Mouse (Mus musculus) midbrain, embryonic 16.5 days (tissue): Measurements from ENCODE around the gene Arid1b. TPM values are rescaled to one million over a fixed set of nuclear protein-coding genes. Genes with fewer than 3 reads are reported as not detected.

Source experiments
- ATAC-seq: fragments of 200-750 bp; cut with Nextera tagmentation; 2 replicates; pipeline ENCODE4 v1.8.0; 2017; ENCODE audit warnings: moderate TSS enrichment
- H3K27ac ChIP-seq: fragments of 300-500 bp; sonication (generic); 2 replicates; pipeline ENCODE4 v1.5.1; 2014; ENCODE audit warnings: mild to moderate bottlenecking, low read length, mixed read lengths
- H3K27me3 ChIP-seq: fragments of 300-500 bp; sonication (generic); 2 replicates; pipeline ENCODE4 v1.6.1; 2014; ENCODE audit warnings: low read depth, low read length, mixed read lengths; ENCODE audit not compliant: control insufficient read depth, insufficient read depth
- H3K36me3 ChIP-seq: fragments of 300-500 bp; sonication (generic); 2 replicates; pipeline ENCODE4 v1.6.1; 2014; ENCODE audit warnings: mild to moderate bottlenecking, low read length, moderate library complexity, mixed read lengths; ENCODE audit not compliant: control insufficient read depth, insufficient read depth
- H3K4me1 ChIP-seq: fragments of 300-500 bp; sonication (generic); 2 replicates; pipeline ENCODE4 v1.6.1; 2014; ENCODE audit warnings: mild to moderate bottlenecking, low read length, mixed read lengths; ENCODE audit not compliant: control insufficient read depth, insufficient read depth
- H3K4me2 ChIP-seq: fragments of 300-500 bp; sonication (generic); 2 replicates; pipeline ENCODE4 v1.6.1; 2014; ENCODE audit warnings: mild to moderate bottlenecking, low read length, mixed read lengths
- H3K4me3 ChIP-seq: fragments of 300-500 bp; sonication (generic); 2 replicates; pipeline ENCODE4 v1.5.1; 2014; ENCODE audit warnings: low read depth, mild to moderate bottlenecking, low read length, moderate library complexity, mixed read lengths
- H3K9ac ChIP-seq: fragments of 300-500 bp; sonication (generic); 2 replicates; pipeline ENCODE4 v1.6.1; 2014; ENCODE audit warnings: low read depth, low read length, mixed read lengths
- H3K9me3 ChIP-seq: fragments of 300-500 bp; sonication (generic); replicated peaks from 2 replicates; pipeline ENCODE4 v1.6.1; 2014; ENCODE audit warnings: mild to moderate bottlenecking, low read length, mixed read lengths; ENCODE audit not compliant: control insufficient read depth, poor library complexity, severe bottlenecking
- WGBS: fragments of 180-500 bp; shearing (Covaris S2); extraction: QIAGEN DNeasy Blood & Tissue Kit; methylation state at CpG from one replicate; pipeline ENCODE4 v1.1.7; 2014; 5-methylcytosine and 5-hydroxymethylcytosine counted together
- polyA plus RNA-seq: library from polyadenylated mRNA; unstranded; fragments of >200 nt; fragmentation: Nextera tagmentation; extraction: Ambion mirVana; gene quantifications from 2 replicates; pipeline ENCODE4 v1.2.1, GENCODE M21; 2015

The Arid1b gene
- polyA plus RNA-seq, 1 experiment from 2014 or later, result 13.1 TPM

DNA sequence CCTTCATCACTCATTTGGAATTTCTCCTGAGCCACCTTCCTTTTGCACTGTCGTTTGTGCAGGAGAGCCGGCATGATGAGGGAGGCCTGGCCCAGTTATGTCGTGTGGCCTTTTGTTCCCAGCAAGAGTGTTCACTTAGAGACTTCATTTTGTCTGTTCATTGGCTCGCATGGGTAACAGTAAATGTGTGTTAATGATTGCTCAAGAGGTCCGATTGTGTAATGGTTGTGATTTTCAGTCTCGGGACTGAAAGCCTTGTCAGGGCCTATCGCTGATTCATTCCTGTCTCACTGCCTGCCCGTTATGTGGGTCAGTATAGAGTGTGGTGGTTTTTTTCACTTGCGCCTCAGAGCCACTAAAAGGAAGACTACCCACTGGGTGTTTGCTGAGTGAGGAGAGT lies 212.6 kb downstream of the Arid1b start:
- H3K4me1 ChIP-seq, result peaks cover 29% of the 10 kb centered on the region
- ATAC-seq, result no peak
- H3K27me3 ChIP-seq, result no peaks in the 10 kb centered on the region
- H3K27ac ChIP-seq, result no peak overlapping the region
- WGBS, result 63% methylated on average over 9 of the region's 9 CpGs
- no peaks in the 10 kb centered on the region for H3K36me3 ChIP-seq
- no peak overlapping the region for H3K9ac ChIP-seq
- H3K4me2 ChIP-seq, result no peak overlapping the region
- no peak overlapping the region for H3K4me3 ChIP-seq
- no peaks in the 10 kb centered on the region for H3K9me3 ChIP-seq

DNA sequence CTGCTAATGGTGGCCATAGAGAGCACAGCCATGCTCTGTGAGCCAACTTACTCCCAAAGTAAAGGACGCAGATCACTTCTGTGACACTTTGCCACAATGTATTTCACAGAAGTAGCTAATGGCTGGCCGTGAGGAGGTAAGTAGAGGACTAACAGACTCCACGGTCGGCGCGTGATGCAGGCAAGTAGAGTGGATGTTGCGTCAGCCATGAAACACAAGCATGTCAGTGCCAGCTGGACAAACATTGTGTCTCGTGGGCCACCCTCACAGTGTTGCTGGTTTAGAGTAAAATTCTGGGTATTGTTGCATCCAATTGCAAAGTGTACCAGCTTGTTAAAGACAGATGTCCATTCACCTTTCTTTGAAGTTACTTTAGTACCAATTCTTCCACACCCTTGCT lies 213.7 kb downstream of the Arid1b start:
- H3K4me2 ChIP-seq, result no peak overlapping the region
- H3K36me3 ChIP-seq, result no peaks in the 10 kb centered on the region
- ATAC-seq, result no peak
- WGBS, result 95% methylated on average over 8 of the region's 8 CpGs
- H3K9me3 ChIP-seq, result no peaks in the 10 kb centered on the region
- peaks cover 33% of the 10 kb centered on the region for H3K4me1 ChIP-seq
- no peak overlapping the region for H3K27ac ChIP-seq
- no peak overlapping the region for H3K9ac ChIP-seq
- no peaks in the 10 kb centered on the region for H3K27me3 ChIP-seq
- H3K4me3 ChIP-seq, result no peak overlapping the region

DNA sequence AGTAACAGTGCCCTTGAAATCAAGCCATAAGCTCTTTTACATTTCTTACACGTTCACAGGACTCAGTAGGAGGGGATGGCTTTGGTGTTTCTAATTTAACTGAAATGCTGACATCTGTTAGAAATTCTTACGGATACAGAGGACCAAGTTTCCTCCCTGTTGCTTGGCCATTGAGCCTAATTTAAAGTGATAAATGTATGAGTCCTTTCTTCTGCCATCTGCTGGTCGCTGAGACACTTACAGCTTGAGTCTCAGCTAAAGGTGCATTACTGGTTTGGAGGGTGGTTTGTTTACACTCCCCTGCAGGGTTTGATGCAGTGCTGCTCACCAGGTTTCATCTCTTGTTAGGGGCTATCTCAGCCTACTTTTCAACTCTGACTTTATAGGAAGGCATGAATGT lies 214.2 kb downstream of the Arid1b start:
- Histone ChIP-seq H3K27me3 (no peaks in the 10 kb centered on the region), H3K4me3 (no peak overlapping the region), H3K4me1 (peaks cover 38% of the 10 kb centered on the region), H3K4me2 (no peak overlapping the region), H3K9me3 (no peaks in the 10 kb centered on the region), H3K27ac (no peak overlapping the region), H3K9ac (no peak overlapping the region), H3K36me3 (no peaks in the 10 kb centered on the region)
- WGBS, result 30% methylated on average over 3 of the region's 3 CpGs
- ATAC-seq, result no peak

DNA sequence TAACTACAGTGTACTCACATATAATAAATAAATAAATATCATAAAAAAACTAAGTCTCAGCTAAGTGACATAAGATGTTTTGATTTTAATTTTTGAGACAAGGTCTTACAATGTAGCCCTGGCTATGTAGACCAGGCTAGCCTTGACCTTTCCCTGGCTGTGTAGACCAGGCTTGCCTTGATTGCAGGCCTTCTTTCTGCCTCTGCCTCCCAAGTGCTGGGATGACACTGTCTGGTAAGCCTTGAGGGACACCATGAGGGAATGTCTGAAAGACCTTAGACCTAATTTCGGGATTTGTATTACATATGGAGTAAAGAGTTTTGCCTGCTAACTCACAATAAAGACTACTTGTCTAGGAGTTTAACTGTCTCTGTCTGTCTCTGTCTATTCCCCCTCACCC lies 214.9 kb downstream of the Arid1b start:
- Histone ChIP-seq H3K4me1 (peaks cover 44% of the 10 kb centered on the region), H3K9me3 (no peaks in the 10 kb centered on the region), H3K36me3 (no peaks in the 10 kb centered on the region), H3K27me3 (no peaks in the 10 kb centered on the region), H3K27ac (no peak overlapping the region), H3K4me2 (no peak overlapping the region), H3K9ac (no peak overlapping the region), H3K4me3 (no peak overlapping the region)
- no peak for ATAC-seq
- 91% methylated on average over 1 of the region's 1 CpGs for WGBS

DNA sequence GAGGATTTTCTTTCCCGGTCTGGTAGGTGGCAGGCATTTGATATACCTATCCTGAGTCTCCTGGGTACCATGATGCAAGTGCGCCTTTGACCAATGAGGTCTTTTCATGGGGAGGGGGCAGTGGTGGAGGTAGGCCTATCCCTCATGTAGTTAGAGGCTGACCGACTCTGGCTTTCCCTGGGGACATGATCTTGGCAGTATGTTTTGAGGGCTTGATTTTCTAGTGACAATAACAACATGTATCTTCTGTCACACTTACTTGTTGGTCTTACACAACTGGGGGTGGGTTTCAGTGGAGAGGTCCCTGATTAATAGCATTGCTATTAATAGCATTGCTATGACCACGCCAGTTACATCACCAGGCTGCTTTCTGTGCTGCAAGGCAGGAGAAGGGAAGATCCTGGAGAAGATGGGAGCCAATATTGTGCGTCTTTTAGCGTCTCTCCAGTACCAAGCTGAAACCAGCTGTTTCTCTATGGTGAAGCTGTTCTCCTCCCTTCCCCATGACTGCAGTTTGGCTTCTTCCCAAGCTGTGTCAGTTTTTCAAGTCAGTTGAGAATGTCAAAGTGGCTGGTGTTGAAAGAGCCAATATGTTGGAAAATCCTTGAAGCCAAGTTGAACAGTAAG lies 216.1 kb downstream of the Arid1b start:
- no peak overlapping the region for H3K4me3 ChIP-seq
- 0 out of 2 replicates have a peak overlapping the region, but pooled peaks have one; percentile 2 for H3K27ac ChIP-seq
- WGBS, result 84% methylated on average over 6 of the region's 6 CpGs
- H3K4me2 ChIP-seq, result no peak overlapping the region
- H3K4me1 ChIP-seq, result peaks cover 44% of the 10 kb centered on the region
- H3K9ac ChIP-seq, result no peak overlapping the region
- no peaks in the 10 kb centered on the region for H3K36me3 ChIP-seq
- no peaks in the 10 kb centered on the region for H3K9me3 ChIP-seq
- no peaks in the 10 kb centered on the region for H3K27me3 ChIP-seq
- no peak for ATAC-seq

DNA sequence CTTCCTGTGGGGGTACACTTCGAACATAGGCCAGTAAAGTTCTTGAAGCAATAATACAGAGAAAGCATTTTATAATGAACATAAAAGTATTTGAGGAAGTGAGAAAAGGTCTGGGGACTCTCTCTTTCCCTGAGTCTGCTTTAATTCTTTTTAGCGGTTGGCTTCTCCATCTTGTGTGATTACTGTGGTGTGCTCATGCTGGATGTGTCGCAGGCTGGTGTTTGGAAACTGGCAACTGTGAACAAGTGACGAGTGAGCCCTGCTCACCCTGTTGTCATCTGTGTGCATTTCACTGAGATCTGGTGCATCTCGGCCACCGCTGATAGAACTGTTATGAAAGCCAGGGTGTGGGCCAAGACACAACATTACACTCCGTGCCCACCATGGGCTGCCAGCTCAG lies 216.8 kb downstream of the Arid1b start:
- no peak for ATAC-seq
- no peak overlapping the region; the same call in 1 of the 2 replicates for H3K27ac ChIP-seq
- no peak overlapping the region for H3K4me2 ChIP-seq
- H3K36me3 ChIP-seq, result no peaks in the 10 kb centered on the region
- H3K27me3 ChIP-seq, result no peaks in the 10 kb centered on the region
- 92% methylated on average over 7 of the region's 7 CpGs for WGBS
- no peaks in the 10 kb centered on the region for H3K9me3 ChIP-seq
- no peak overlapping the region for H3K9ac ChIP-seq
- H3K4me3 ChIP-seq, result no peak overlapping the region
- peaks cover 41% of the 10 kb centered on the region for H3K4me1 ChIP-seq

DNA sequence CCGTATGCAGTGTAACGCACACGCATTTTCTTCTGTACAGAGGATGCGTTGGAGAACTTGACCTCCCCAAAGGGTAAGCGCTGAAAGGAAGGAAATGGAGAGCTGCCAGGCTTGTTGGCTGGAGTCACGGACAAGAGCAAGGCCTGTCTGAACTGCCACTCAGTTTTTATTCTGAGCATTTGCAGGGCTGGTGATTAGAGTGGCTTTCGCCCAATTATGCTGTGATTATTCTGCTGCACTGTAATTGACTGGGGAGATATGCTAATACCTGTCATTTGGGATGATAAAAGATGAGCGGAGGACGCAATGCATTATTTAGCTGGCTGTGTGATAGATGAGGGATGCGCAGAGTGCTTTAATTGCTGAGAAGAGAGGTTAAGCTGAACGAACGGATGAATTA lies 218.0 kb downstream of the Arid1b start:
- WGBS, result 15% methylated on average over 12 of the region's 12 CpGs
- ATAC-seq, result peak; percentile 79
- no peak overlapping the region for H3K9ac ChIP-seq
- H3K27me3 ChIP-seq, result no peaks in the 10 kb centered on the region
- H3K9me3 ChIP-seq, result no peaks in the 10 kb centered on the region
- no peak overlapping the region for H3K4me3 ChIP-seq
- H3K36me3 ChIP-seq, result no peaks in the 10 kb centered on the region
- peak overlapping the region; percentile 77 for H3K27ac ChIP-seq
- H3K4me2 ChIP-seq, result no peak overlapping the region
- peaks cover 43% of the 10 kb centered on the region for H3K4me1 ChIP-seq

DNA sequence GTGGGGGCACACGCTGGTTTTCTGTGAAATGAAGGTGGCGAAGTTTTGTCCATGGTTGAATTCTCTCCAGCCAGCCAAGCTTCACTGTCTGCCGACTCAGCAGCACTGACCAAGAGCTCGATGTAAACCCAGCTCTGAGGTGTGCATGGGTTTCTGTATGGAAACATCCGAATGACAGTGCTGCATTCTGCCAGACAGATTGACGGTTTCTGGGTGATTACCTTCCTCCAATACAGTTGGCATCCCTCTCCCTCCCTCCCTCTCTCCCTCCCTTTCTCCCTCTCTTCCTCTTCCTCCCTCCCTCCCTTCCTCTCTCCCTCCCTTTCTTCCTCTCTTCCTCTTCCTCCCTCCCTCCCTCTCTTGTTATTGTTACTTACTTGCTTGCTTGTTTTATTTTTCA lies 219.3 kb downstream of the Arid1b start:
- H3K4me2 ChIP-seq, result no peak overlapping the region
- 52% methylated on average over 6 of the region's 6 CpGs for WGBS
- no peak overlapping the region for H3K9ac ChIP-seq
- ATAC-seq, result no peak
- H3K36me3 ChIP-seq, result no peaks in the 10 kb centered on the region
- peaks cover 54% of the 10 kb centered on the region for H3K4me1 ChIP-seq
- no peak overlapping the region for H3K4me3 ChIP-seq
- H3K27me3 ChIP-seq, result no peaks in the 10 kb centered on the region
- H3K27ac ChIP-seq, result peak overlapping the region; percentile 77
- no peaks in the 10 kb centered on the region for H3K9me3 ChIP-seq

DNA sequence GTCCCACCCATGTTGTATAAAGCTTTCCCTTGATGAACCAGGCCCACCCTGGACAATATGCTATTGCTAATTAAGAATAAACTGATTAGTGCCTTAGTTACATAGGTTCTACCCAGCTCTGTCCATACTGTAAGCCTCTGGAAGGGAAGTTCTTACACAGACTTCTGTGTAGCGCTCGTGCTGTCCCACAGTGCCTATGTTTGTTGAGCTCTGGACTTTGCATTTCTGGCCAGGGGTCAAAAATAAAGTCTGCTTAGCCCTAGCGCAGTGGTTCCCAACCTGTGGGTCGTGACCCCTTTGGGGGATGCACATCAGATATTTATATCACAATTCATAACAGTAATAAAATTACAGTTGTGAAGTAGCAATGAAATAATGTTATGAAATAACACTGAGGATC lies 221.2 kb downstream of the Arid1b start:
- WGBS, result 94% methylated on average over 4 of the region's 4 CpGs
- no peak overlapping the region for H3K9ac ChIP-seq
- peaks cover 53% of the 10 kb centered on the region for H3K4me1 ChIP-seq
- no peaks in the 10 kb centered on the region for H3K27me3 ChIP-seq
- no peaks in the 10 kb centered on the region for H3K36me3 ChIP-seq
- no peaks in the 10 kb centered on the region for H3K9me3 ChIP-seq
- no peak for ATAC-seq
- no peak overlapping the region for H3K4me3 ChIP-seq
- no peak overlapping the region for H3K27ac ChIP-seq
- H3K4me2 ChIP-seq, result no peak overlapping the region
